Mouse (Mus musculus) bone marrow macrophage, adult 2 months (primary cell): Measurements from ENCODE around the gene Drg1. TPM values are rescaled to one million over a fixed set of nuclear protein-coding genes. Genes with fewer than 3 reads are reported as not detected.
A peak's percentile ranks its signal among the peaks of the same experiment; 100 is the strongest.
"Not testable (repeated sequence)": the region's sequence is repeated elsewhere in the genome, so short reads cannot be mapped to it uniquely, and the experiment has no call there.

Source experiments
- H3K27ac ChIP-seq: 2 replicates; pipeline ENCODE4 v1.5.1; 2012; ENCODE audit warnings: low read depth, low read length; ENCODE audit not compliant: insufficient read depth
- H3K4me1 ChIP-seq: 2 replicates; pipeline ENCODE4 v1.6.1; 2012; ENCODE audit warnings: low read length; ENCODE audit not compliant: control insufficient read depth, insufficient read depth
- H3K4me3 ChIP-seq: 2 replicates; pipeline ENCODE4 v1.5.1; 2012; ENCODE audit warnings: mild to moderate bottlenecking, low read length, moderate library complexity; ENCODE audit not compliant: insufficient read depth
- CTCF ChIP-seq: IDR thresholded peaks from 2 replicates; pipeline ENCODE4 v1.5.1; 2012; ENCODE audit warnings: low read depth, mild to moderate bottlenecking, low read length, moderate library complexity
- POLR2A ChIP-seq: IDR thresholded peaks from 2 replicates; pipeline ENCODE4 v1.6.1; 2012; ENCODE audit warnings: mild to moderate bottlenecking, low read depth, low read length, borderline replicate concordance
- polyA plus RNA-seq: library from polyadenylated mRNA; stranded (reverse); fragments of >200 nt; gene quantifications from 2 replicates; pipeline ENCODE4 v1.2.4, GENCODE M21; 2012; ENCODE audit not compliant: missing spikeins, insufficient read depth, insufficient read length

Gene Drg1
- polyA plus RNA-seq, 1 experiment = 75.0 TPM

DNA sequence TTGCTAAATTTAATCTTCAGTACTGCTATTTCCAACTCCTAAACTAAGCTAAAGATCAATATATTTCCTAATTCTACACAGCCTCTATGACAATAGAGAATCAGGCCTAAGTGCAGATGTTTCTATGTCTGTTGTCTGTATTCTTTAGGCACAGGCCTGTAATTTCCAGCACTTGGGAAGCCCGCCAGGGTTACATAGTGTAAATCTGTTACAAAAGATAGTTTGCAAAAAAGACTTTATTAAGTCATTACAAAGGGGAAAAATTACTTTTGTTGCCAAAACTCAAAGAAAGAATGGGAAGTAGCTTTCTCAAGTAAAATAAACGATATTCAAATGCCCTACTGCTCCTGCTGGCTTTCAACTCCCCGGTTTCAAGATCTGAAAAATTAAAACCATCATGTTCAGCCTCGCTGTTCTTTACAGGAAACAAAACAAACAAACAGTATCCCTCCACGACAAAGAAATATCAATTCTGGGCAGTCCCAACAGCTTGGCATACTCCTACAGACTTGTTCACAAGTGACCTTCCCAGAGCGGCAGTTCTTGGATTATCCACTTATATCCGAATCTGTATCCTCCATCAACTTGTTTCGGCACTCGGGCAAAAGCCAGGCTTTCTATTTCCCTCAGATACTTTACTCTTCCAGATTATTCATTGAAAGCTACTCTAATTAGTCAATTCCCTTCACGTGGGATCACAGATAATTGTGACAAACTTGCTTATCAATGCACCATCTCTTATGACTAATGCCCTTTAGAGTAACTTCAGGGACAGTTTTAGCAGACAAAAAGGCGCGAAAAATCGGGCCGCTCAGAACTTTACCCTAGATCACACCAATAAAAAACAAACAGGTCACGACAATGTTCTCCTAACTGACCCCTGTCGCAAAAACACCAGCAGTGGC lies 64.6 kb downstream of the Drg1 start:
- Histone ChIP-seq H3K27ac (peak overlapping the region; percentile 66), H3K4me1 (no peaks in the 10 kb centered on the region; the same call in 1 of the 2 replicates), H3K4me3 (peak overlapping the region; percentile 62)
- no peak for TF ChIP-seq CTCF
- no peak for TF ChIP-seq POLR2A

DNA sequence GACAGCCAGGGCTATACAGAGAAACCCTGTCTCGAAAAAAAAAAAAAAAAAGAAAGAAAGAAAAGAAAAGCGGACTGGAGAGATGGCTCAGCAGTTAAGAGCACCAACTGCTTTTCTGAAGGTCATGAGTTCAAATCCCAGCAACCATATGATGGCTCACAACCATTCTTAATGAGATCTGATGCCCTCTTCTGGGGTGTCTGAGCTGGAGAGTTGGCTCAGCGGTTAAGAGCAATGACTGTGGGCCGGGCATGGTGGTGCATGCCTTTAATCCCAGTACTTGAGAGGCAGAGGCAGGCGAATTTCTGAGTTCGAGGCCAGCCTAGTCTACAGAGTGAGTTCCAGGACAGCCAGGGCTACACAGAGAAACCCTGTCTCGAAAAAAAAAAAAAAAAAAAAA lies 65.6 kb downstream of the Drg1 start:
- not testable (repeated sequence) for H3K4me3 ChIP-seq, H3K4me1 ChIP-seq, H3K27ac ChIP-seq

DNA sequence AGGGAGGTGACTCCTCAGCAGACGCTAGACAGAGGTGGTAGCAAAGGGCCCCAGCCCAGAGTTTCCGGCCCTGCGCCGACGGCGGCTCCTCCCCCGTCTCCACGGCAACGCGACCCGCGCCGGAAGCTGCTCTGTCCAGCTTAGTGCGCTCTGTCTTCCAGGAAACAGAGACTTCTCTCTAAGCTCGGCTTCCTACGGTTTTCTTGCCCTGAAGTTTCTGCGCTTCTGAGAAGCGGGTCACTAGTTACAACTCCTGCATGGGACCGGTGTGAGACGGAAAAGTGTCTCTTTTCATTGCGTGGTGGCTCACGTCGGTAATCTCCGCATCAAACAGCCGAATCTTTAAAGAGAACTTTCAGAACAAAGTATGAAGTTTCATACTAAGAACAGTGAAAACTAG lies 72.9 kb downstream of the Drg1 start, which contains the start of gene Sfi1:
Gene Sfi1 (minus strand): TSS at position 101 of the 400 bp plus-strand sequence.
- Histone ChIP-seq H3K4me1 (no peaks in the 10 kb centered on the region), H3K4me3 (no peak within 1 kb of the TSS)
- TF ChIP-seq CTCF (no peak), POLR2A (no peak)

DNA sequence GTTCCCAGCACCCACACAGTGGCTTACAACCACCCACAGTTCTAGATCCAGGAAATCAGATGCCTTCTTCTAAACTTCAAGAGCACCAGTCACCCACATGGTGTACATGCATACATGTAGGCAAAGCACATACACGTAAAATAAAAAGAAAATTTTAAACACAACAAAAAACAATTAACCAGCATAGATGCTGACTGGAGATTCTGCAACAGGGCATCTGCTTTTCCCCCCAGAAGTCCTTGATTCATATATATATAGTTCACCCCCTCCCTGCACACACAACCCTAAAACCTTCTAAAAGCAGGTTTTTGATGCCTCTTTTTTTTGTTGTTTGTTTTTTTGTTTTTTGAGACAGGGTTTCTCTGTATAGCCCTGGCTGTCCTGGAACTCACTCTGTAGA lies 83.5 kb downstream of the Drg1 start:
- H3K4me3 ChIP-seq, H3K27ac ChIP-seq, H3K4me1 ChIP-seq: not testable (repeated sequence)

More for the DNA sequence above, 72.9 kb downstream of the Drg1 start, which contains the start of gene Sfi1:
- no peak within 1 kb of the TSS for H3K27ac ChIP-seq

DNA sequence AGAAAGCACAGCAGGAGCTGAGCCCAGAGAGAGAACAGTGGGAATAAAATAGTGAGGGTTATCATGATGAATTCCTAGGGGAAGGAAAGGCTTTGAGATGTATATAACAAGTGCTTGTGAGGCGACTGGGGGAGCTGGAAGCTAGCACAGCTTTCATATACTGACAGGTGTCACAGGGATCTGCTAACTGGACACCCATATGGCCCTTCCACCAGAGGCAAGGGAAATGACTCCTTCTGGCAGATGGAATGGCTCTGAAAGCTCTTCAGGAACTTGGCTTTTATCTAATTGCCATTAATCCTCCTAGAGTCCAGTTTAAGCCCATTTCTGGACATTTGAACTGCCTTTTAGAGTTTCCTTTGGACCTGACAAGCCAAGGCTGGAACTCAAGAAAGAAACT lies 84.2 kb downstream of the Drg1 start:
- not testable (repeated sequence) for H3K27ac ChIP-seq, H3K4me3 ChIP-seq, H3K4me1 ChIP-seq

DNA sequence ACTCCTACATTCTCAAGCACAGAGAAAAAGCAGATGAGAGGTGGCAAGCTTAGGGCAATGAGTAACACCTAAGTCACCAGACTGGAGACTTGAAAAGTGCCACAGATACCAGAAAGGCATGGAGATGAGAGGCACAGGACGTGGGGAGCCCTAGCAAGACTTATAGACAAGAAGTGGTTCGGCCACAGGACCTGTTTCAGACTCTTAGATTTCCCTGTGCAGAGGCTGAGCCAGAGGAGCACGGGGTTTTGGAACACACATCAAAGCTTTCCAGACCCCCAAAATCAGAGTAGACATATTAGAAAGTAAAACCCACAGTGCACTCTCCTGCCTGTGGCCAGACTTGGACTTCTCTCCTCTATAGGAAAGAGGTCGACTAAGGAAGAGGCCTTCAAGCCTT lies 85.0 kb downstream of the Drg1 start:
- H3K4me1 ChIP-seq, H3K27ac ChIP-seq, H3K4me3 ChIP-seq: not testable (repeated sequence)

DNA sequence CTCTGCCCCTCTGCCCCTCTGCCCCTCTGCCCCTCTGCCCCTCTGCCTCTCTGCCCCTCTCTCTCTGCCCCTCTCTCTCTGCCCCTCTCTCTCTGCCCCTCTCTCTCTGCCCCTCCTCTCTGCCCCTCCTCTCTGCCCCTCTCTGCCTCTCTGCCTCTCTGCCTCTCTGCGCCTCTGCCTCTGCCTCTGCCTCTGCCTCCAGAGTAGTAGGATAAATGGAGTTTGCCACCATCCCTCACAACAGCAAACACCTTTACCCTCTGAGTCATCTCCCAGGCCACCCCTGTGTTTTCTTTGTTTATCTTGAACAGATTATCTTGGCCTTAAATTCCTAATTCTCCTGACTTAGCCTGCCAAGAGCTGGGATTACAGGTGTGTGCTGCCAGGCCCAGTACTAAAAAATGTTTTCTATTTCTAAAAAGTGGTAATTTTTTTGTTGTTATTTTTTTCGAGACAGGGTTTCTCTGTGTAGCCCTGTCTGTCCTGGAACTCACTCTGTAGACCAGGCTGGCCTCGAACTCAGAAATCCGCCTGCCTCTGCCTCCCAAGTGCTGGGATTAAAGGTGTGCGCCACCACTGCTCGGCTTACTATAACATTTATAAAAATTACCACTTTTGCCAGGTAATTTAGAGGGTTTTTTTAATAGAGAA lies 85.6 kb downstream of the Drg1 start:
- not testable (repeated sequence) for H3K4me1 ChIP-seq, H3K27ac ChIP-seq, H3K4me3 ChIP-seq

DNA sequence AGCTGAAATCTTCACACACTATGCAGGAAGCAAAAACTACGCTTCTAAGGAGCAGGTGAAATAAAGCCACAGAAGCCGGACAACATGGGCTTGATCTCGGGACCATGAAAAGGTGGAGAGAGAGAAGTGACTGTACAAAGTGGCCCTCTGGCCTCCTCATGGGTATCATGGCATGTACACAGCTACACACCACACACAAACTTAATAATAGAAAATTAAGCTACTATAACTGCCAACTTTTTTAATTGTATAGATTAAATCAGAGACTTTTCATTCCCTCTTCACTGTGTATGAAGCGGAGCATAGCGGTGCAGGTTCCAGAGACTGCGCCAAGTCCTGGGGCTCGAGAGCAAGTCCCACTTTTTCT lies 86.5 kb downstream of the Drg1 start:
- H3K4me1 ChIP-seq, H3K4me3 ChIP-seq, H3K27ac ChIP-seq: not testable (repeated sequence)

DNA sequence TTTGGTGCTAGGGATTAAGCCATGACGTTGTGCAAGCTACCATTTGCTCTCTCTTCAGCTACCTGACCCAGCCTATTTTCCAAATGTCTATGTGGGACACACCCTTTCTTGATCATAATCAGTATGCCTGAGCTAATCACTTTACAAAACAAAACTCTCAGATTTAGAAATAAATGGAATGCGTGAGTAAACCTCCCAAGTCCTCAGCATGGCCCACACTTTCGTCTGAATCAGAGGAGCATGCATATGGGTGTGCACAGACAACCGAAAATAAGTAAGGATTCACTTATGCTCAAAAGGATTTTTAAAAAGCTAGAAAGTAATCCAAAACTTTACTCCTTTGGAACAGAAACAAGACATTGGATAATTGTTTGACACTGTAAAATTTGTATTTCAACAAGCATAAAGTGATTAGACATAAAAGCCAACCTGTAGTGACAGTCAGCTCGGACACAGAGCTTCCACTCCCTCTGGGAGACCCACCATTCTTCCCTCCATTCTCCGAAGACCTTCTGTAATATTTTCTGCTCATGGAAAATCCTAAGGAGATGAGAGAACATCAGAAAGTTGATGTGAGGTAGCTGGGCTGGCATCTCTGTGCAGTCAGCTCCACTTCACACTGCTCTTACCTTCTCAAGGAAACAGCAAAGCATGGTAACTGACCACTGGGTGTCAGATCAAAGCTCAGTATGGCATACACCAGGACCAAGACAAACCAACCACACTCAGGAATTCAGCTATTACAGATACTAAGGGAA lies 87.1 kb downstream of the Drg1 start:
- not testable (repeated sequence) for H3K27ac ChIP-seq, H3K4me3 ChIP-seq, H3K4me1 ChIP-seq

DNA sequence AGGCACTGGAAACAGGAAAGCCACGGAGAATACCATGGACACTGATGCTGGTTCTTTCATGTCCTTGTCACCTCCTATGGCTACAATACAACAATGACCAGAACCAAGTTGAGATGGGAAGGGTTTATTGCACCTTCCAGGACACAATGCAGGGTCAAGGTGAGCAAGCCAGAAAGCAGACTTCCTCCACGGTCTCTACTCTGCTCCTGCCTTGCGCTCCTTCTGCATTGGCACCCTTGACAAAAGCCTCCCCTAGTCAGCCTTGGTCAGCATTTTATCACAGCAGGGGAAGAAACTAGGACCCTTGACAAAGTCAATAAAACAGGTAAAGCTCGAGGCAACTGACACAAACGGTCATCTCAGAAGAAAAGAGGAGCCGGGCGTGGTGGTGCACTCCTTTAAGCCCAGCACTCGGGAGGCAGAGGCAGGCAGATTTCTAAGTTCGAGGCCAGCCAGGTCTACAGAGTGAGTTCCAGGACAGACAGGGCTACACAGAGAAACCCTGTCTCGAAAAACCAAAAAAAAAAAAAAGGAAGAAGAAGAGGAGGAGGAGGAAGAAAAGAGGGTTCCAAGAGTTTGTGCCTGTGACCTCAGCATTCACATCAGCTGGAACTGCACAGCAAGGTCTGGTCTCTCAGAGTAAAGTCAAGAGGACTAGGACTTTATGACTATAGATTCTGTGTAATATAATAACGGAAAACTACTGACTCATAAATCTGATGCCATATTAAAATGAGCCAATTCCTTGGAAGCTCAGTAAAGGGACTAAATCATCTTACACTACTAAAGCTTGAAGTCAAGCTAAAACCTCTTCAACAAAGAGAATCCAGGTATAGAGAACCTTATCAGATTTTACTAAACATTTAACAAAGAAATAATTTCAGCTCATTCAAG lies 92.5 kb downstream of the Drg1 start:
- H3K4me1 ChIP-seq, H3K4me3 ChIP-seq: not testable (repeated sequence)

DNA sequence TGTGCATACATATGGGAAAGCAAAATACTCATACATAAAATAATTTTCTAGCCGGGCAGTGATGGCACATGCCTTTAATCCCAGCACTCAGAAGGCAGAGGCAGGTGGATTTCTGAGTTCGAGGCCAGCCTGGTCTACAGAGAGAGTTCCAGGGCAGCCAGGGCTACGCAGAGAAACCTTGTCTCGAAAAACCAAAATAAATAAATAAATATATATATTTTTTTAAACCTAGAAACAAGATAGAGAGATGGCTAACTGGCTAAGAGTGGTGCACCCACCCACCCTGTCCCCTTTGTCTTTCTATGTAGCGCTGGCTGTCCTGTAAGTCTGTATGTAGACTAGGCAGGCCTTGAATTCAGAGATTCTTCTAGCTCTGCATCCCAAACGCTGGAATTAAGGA lies 93.7 kb downstream of the Drg1 start:
- H3K27ac ChIP-seq, H3K4me1 ChIP-seq, H3K4me3 ChIP-seq: not testable (repeated sequence)

More for the DNA sequence above, 92.5 kb downstream of the Drg1 start:
- H3K27ac ChIP-seq = not testable (repeated sequence)

DNA sequence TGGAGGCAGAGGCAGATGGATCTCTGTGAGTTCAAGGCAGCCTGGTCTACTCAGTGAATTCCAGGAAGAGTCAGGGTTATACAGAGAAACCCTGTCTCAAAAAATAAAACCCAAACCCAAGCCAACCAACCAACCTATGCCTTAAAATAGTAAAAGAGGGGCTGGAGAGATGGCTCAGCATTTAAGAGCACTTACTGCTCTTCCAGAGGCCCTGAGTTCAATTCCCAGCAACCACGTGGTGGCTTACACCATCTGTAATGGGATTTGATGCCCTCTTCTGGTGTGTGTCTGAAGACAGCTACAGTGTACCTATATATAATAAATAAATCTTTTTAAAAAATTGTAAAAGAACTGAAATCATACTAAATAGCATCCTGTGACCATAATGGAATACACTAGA lies 94.3 kb downstream of the Drg1 start:
- not testable (repeated sequence) for H3K27ac ChIP-seq, H3K4me3 ChIP-seq, H3K4me1 ChIP-seq

DNA sequence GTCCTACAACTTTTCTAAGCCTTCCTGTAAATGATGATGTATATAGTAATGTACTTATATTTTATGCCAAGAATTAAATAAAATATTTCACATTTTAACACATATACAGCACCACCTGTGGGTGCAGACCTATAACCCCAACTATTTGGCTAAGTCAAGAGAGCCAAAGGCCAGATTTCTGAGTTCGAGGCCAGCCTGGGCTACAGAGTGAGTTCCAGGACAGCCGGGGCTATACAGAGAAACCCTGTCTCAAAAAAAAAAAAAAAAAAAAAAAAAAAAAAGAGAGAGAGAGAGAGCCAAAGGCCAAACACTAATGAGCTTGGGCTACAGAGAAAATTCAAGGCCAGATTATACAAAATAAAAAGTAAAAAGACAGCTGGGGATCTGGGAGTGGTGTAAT lies 97.2 kb downstream of the Drg1 start:
- not testable (repeated sequence) for H3K4me1 ChIP-seq, H3K27ac ChIP-seq, H3K4me3 ChIP-seq

DNA sequence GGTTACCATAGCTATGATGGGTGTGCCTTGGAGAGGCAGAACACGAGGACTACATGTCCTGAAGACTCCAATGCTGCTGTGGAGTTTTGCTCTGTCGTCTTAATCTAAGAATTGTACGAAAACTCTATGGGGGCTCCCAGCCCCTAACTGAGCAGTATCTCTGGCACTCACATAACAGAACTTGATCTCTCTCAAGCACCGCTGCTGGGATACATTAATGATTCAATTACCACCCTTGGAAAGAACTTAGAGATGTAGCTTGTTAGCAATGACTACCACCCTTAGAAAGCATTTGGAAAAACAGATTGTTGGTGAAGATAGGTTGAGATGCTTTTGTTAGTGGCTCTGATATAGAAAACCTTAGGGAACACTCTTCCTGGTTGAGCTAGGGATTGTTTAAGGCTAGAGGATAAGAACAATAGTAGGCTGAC lies 98.6 kb downstream of the Drg1 start:
- not testable (repeated sequence) for H3K4me3 ChIP-seq, H3K4me1 ChIP-seq, H3K27ac ChIP-seq
